Mouse (Mus musculus) intestine, embryonic 16.5 days (tissue): ENCODE results near the gene Umodl1. TPM values are rescaled to one million over a fixed set of nuclear protein-coding genes. Genes with fewer than 3 reads are reported as not detected.

Source experiments
- ATAC-seq: fragments of 200-750 bp; cut with Nextera tagmentation; 2 replicates; pipeline ENCODE4 v1.8.0; 2017; ENCODE audit warnings: moderate TSS enrichment, moderate library complexity
- H3K27ac ChIP-seq: fragments of 300-500 bp; sonication (generic); 2 replicates; pipeline ENCODE4 v1.5.1; 2014; ENCODE audit warnings: mild to moderate bottlenecking, low read length
- H3K27me3 ChIP-seq: fragments of 300-500 bp; sonication (generic); replicated peaks from 2 replicates; pipeline ENCODE4 v1.6.1; 2014; ENCODE audit warnings: low read length, control low read depth, mixed read lengths; ENCODE audit not compliant: control insufficient read depth, insufficient read depth
- H3K36me3 ChIP-seq: fragments of 300-500 bp; sonication (generic); 2 replicates; pipeline ENCODE4 v1.6.1; 2014; ENCODE audit warnings: low read length, control low read depth; ENCODE audit not compliant: control insufficient read depth, insufficient read depth
- H3K4me1 ChIP-seq: fragments of 300-500 bp; sonication (generic); 2 replicates; pipeline ENCODE4 v1.6.1; 2014; ENCODE audit warnings: low read length, control low read depth, mixed read lengths; ENCODE audit not compliant: control insufficient read depth, insufficient read depth
- H3K4me2 ChIP-seq: fragments of 300-500 bp; sonication (generic); 2 replicates; pipeline ENCODE4 v1.6.1; 2014; ENCODE audit warnings: low read depth, low read length, control low read depth
- H3K4me3 ChIP-seq: fragments of 300-500 bp; sonication (generic); 2 replicates; pipeline ENCODE4 v1.5.1; 2014; ENCODE audit warnings: mild to moderate bottlenecking, low read length
- H3K9ac ChIP-seq: fragments of 300-500 bp; sonication (generic); 2 replicates; pipeline ENCODE4 v1.6.1; 2014; ENCODE audit warnings: low read depth, low read length
- H3K9me3 ChIP-seq: fragments of 300-500 bp; sonication (generic); 2 replicates; pipeline ENCODE4 v1.6.1; 2016; ENCODE audit warnings: low read length, control low read depth; ENCODE audit not compliant: control insufficient read depth
- WGBS: fragments of 180-500 bp; shearing (Covaris S2); extraction: QIAGEN DNeasy Blood & Tissue Kit; methylation state at CpG from one replicate; pipeline ENCODE4 v1.1.7; 2014; 5-methylcytosine and 5-hydroxymethylcytosine counted together
- polyA plus RNA-seq: library from polyadenylated mRNA; unstranded; fragments of >200 nt; fragmentation: Nextera tagmentation; extraction: Ambion mirVana; gene quantifications from 2 replicates; pipeline ENCODE4 v1.2.1, GENCODE M21; 2015

The Umodl1 gene
- polyA plus RNA-seq, 1 experiment from 2014 or later = not detected

DNA sequence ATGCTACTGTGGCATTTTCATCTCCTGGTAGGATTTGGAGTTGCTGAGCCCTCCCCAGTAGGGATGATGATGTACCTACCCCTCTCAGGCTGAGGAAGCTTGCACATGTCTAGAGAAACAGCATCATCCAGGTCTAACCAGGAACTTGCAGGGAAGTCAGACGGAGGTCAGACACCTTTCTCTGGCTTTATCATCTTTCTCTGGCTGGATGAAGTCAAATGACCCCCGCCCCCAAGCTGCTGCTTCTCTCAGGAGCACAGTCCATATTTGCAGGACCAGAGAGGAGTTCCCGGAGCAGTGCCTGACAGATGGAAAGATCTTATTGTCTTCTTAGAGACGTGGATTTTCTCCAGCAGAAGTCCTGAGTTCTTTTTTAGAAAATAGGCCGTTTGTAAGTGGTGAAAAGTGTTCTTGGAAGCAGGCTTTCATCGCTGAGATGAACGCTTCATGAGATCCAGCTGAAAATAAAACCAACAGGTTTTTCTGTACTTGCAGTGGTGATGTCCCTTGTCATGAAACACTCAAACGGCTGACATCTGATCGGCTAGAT is 74.5 kb downstream of the Umodl1 start:
- H3K27ac ChIP-seq = no peak overlapping the region
- H3K4me1 ChIP-seq = no peaks in the 10 kb centered on the region
- H3K27me3 ChIP-seq = no peaks in the 10 kb centered on the region
- 72% methylated on average over 9 of the region's 9 CpGs for WGBS
- H3K4me2 ChIP-seq = no peak overlapping the region
- H3K9ac ChIP-seq = no peak overlapping the region
- H3K4me3 ChIP-seq = no peak overlapping the region
- H3K36me3 ChIP-seq = no peaks in the 10 kb centered on the region
- no peaks in the 10 kb centered on the region for H3K9me3 ChIP-seq
- ATAC-seq = no peak

DNA sequence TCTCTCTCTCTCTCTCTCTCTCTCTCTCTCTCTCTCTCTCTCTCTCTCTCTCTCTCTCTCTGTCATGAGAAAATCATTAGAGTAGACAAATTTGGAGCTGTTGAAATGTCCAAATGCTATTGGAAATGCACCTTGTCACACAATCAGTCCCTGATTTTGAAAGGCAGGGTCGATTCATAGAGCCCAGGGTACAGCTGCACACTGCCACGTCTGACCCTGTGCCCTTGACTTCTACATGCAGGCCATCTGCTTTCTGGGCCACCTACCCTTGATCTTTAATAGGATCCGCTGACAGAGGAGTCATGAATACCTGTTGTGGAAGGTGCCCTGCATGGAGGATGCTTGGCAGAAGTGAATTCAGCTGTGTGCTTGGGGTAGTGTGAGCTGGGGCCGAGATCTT is 75.0 kb downstream of the Umodl1 start:
- Histone ChIP-seq H3K4me1 (no peaks in the 10 kb centered on the region), H3K27ac (no peak overlapping the region), H3K9ac (no peak overlapping the region), H3K36me3 (no peaks in the 10 kb centered on the region), H3K9me3 (no peaks in the 10 kb centered on the region), H3K4me2 (no peak overlapping the region), H3K27me3 (no peaks in the 10 kb centered on the region), H3K4me3 (no peak overlapping the region)
- no peak for ATAC-seq
- 86% methylated on average over 4 of the region's 4 CpGs for WGBS

DNA sequence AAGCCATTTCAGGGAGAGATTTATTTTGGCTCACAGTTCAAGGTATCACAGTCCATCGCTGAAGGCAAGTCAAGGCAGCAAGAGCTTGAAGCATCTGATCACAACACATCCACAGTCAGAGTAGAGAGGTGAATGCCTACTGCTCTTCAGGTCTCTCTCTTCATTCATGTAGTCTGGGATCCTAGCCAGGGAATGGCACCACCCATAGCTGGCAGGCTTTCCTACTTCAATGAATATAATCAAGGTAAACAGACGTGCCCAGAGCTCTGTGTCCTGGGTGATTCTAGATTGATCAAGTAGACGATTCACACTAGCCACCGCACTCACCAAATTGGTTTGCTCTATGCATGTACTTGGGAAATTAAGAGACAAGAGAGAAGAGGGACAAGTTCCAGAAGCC is 77.9 kb downstream of the Umodl1 start:
- H3K4me1 ChIP-seq = no peaks in the 10 kb centered on the region
- ATAC-seq = no peak
- H3K36me3 ChIP-seq = no peaks in the 10 kb centered on the region
- 90% methylated on average over 4 of the region's 4 CpGs for WGBS
- H3K27ac ChIP-seq = no peak overlapping the region
- no peak overlapping the region for H3K4me2 ChIP-seq
- H3K4me3 ChIP-seq = no peak overlapping the region
- no peaks in the 10 kb centered on the region for H3K9me3 ChIP-seq
- no peaks in the 10 kb centered on the region for H3K27me3 ChIP-seq
- no peak overlapping the region for H3K9ac ChIP-seq

DNA sequence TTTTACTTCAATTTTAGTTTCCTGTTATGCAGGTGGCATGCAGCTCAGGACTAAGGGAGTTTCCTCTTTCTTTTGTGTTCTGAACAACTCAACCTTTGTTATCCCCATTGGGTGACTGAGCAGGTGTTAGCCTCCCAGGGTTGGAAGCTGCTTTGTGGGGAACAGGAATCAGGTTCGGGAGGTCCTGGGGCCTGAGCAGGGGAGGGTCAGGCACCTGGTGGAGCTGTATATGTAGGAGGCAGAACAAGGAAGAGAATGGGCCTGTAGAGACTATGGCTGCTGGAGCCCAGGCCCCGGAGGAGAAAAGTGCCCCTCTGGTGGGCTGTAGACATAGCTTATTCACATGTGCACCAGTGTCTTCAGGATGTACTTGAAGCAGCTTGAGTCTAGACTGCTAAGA is 78.8 kb downstream of the Umodl1 start:
- Histone ChIP-seq H3K9ac (no peak overlapping the region), H3K27ac (no peak overlapping the region), H3K36me3 (no peaks in the 10 kb centered on the region), H3K27me3 (no peaks in the 10 kb centered on the region), H3K4me3 (no peak overlapping the region), H3K4me1 (no peaks in the 10 kb centered on the region), H3K4me2 (no peak overlapping the region), H3K9me3 (no peaks in the 10 kb centered on the region)
- WGBS = 62% methylated on average over 2 of the region's 2 CpGs
- no peak for ATAC-seq

DNA sequence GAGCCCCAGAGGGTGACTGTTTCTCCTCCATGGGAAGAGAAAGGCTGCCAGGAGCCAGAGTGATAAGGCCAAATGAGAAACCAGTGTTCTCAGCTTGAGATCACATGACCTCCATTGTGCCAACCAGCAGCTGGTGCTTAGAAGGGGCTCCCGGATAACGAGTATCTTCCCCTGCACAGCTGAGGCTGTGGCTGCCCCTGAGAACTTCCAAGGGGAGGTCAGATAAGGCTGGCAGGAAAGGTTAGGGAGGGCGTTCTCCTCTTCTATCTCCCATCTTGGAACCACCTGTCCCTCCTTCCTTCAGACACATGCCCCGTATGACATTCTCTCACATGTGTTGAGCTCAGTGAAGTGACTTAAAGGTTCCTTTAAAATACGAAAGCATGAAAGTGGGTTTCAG is 79.7 kb downstream of the Umodl1 start:
- Histone ChIP-seq H3K4me2 (no peak overlapping the region), H3K9ac (no peak overlapping the region), H3K27ac (no peak overlapping the region), H3K27me3 (no peaks in the 10 kb centered on the region), H3K4me1 (no peaks in the 10 kb centered on the region), H3K4me3 (no peak overlapping the region), H3K36me3 (no peaks in the 10 kb centered on the region), H3K9me3 (no peaks in the 10 kb centered on the region)
- WGBS = 58% methylated on average over 5 of the region's 5 CpGs
- ATAC-seq = no peak

DNA sequence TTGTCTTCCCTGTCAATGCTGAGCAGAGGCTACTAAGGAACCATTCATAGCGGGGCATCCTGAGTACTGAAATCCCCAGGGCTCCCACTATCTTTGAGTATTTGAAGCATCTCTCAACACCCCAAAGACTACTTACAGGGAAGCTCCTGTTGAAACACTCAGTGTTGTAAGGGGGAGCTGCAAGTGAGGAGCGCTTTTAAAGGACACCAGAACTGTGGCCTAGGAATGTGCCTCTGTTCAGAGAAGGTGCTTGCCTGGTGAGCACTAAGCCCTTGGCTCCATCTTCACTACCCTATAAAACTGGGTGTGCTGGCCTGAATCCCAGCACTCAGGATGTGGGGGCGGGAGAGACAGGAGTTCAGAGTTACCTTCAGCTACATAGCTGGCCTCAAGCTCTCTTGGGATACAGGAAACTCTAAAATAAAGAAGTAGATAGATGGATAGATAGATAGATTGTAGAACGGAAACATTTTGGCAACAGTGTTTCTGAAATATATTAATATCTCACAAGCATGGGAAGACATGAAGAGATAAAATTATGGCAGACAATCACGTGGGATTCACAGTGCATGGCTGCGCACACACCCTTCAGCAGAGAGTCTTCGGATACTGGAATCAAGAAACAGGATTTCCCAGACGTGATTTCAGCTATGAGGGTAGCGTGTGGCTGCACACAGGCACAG is 80.4 kb downstream of the Umodl1 start:
- ATAC-seq = no peak
- Histone ChIP-seq H3K36me3 (no peaks in the 10 kb centered on the region), H3K4me1 (no peaks in the 10 kb centered on the region), H3K9me3 (no peaks in the 10 kb centered on the region), H3K9ac (no peak overlapping the region), H3K27ac (no peak overlapping the region), H3K4me3 (no peak overlapping the region), H3K27me3 (no peaks in the 10 kb centered on the region), H3K4me2 (no peak overlapping the region)
- WGBS = 84% methylated on average over 9 of the region's 9 CpGs

DNA sequence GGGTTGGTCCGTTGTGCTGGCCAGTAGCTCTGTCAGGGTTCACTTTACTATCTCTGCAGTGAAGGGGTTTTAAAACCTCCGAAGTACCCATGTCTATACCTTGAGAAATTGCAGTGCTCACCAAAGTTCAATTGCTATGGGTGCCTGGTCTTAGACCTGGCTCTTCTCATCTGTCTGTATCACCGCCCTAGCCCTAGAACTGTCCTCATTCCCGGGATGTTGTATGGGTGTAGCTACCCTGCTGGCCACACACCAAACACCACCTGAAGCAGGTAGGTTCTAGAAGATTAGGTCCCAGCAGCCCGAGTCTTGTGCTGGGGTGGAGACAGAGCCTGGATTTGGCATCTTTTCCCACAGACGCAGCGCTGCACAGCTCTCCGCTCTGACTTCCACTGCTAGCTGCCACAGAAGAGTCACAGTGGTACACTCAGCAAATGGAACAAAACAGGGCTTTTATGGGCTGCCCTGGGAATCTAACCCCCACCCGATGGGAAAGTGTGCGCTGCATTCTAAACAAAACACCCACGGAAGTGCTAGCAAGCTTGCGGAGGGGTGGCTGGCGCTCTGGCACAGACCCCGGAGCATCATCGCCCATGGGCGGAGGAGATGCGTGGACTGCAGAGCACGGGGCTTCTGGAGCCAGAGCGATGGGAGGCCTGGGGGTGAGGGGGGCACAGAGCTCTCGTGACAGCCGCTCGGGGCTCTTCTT is 81.9 kb downstream of the Umodl1 start:
- H3K4me2 ChIP-seq = no peak overlapping the region
- 67% methylated on average over 22 of the region's 22 CpGs for WGBS
- H3K36me3 ChIP-seq = no peaks in the 10 kb centered on the region
- H3K9me3 ChIP-seq = no peaks in the 10 kb centered on the region
- H3K4me3 ChIP-seq = no peak overlapping the region
- no peak for ATAC-seq
- H3K4me1 ChIP-seq = no peaks in the 10 kb centered on the region
- H3K27ac ChIP-seq = no peak overlapping the region
- no peak overlapping the region for H3K9ac ChIP-seq
- H3K27me3 ChIP-seq = no peaks in the 10 kb centered on the region

DNA sequence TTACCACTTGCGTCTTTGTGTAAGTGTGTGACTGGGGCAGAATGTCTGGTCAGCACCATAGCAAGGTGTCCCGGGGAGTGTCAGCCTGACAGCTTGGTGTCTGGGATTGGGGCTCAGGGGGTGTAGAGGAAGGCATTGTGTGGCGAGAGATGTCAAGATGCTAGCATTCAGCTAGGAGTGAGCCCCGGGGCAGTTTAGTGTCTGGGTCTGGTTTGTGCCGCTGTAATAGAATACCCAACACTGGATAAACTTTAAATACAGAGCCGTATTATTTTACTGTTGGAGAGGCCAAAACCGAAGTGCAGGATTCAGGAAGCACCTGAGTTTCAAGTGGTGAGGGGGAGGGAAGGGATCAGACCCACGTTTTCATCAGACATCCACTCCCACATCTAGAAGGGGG is 82.9 kb downstream of the Umodl1 start:
- WGBS = 73% methylated on average over 8 of the region's 8 CpGs
- no peak overlapping the region for H3K4me3 ChIP-seq
- ATAC-seq = no peak

DNA sequence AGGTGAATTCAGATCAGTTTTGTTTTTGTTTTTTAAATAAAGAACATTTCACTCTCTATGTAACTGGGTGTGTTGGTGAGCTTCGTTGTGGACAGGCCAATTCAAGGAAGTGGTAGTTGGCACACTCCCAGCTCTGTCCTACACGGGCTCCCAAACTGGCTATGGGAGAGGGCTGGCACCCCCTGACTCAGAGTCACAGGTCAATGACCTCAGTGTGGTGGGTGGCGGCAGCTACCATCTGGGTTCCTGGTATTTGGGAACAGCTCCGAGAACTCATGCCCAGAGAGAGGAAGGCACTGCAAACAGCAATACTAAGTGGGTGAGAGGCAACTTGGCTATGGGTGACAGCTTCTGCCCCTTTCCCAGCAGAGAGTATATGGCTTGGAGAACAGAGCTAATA is 83.9 kb downstream of the Umodl1 start:
- H3K27ac ChIP-seq = no peak overlapping the region
- no peaks in the 10 kb centered on the region for H3K27me3 ChIP-seq
- no peak overlapping the region for H3K9ac ChIP-seq
- no peaks in the 10 kb centered on the region for H3K4me1 ChIP-seq
- H3K36me3 ChIP-seq = no peaks in the 10 kb centered on the region
- no peak overlapping the region for H3K4me3 ChIP-seq
- H3K4me2 ChIP-seq = no peak overlapping the region
- WGBS = 68% methylated on average over 4 of the region's 4 CpGs
- H3K9me3 ChIP-seq = no peaks in the 10 kb centered on the region
- ATAC-seq = no peak

More for the DNA sequence above, 82.9 kb downstream of the Umodl1 start:
- no peaks in the 10 kb centered on the region for H3K27me3 ChIP-seq
- no peak overlapping the region for H3K9ac ChIP-seq
- no peak overlapping the region for H3K27ac ChIP-seq
- no peaks in the 10 kb centered on the region for H3K36me3 ChIP-seq
- H3K4me2 ChIP-seq = no peak overlapping the region
- H3K9me3 ChIP-seq = no peaks in the 10 kb centered on the region
- H3K4me1 ChIP-seq = no peaks in the 10 kb centered on the region
